Mouse (Mus musculus) midbrain, embryonic 13.5 days (tissue): ENCODE results near the gene Nhlrc4. TPM values are rescaled to one million over a fixed set of nuclear protein-coding genes. Genes with fewer than 3 reads are reported as not detected.

Experiments used
- ATAC-seq: fragments of 200-750 bp; cut with Nextera tagmentation; 2 replicates; pipeline ENCODE4 v1.8.0; 2017; ENCODE audit warnings: mild to moderate bottlenecking, moderate TSS enrichment, moderate library complexity
- H3K27ac ChIP-seq: fragments of 300-500 bp; sonication (generic); 2 replicates; pipeline ENCODE4 v1.5.1; 2015; ENCODE audit warnings: inconsistent platforms, mild to moderate bottlenecking, moderate library complexity
- H3K27me3 ChIP-seq: fragments of 300-500 bp; sonication (generic); 2 replicates; pipeline ENCODE4 v1.6.1; 2015; ENCODE audit warnings: mild to moderate bottlenecking, inconsistent platforms
- H3K36me3 ChIP-seq: fragments of 300-500 bp; sonication (generic); 2 replicates; pipeline ENCODE4 v1.6.1; 2015; ENCODE audit warnings: mild to moderate bottlenecking, inconsistent platforms
- H3K4me1 ChIP-seq: fragments of 300-500 bp; sonication (generic); replicated peaks from 2 replicates; pipeline ENCODE4 v1.6.1; 2015; ENCODE audit warnings: inconsistent platforms
- H3K4me2 ChIP-seq: fragments of 300-500 bp; sonication (generic); replicated peaks from 2 replicates; pipeline ENCODE4 v1.6.1; 2015; ENCODE audit warnings: moderate library complexity, mild to moderate bottlenecking, inconsistent platforms
- H3K4me3 ChIP-seq: fragments of 300-500 bp; sonication (generic); replicated peaks from 2 replicates; pipeline ENCODE4 v1.5.1; 2015; ENCODE audit warnings: mild to moderate bottlenecking, inconsistent platforms
- H3K9ac ChIP-seq: fragments of 300-500 bp; sonication (generic); replicated peaks from 2 replicates; pipeline ENCODE4 v1.6.1; 2015; ENCODE audit warnings: mild to moderate bottlenecking, inconsistent platforms
- H3K9me3 ChIP-seq: fragments of 300-500 bp; sonication (generic); 2 replicates; pipeline ENCODE4 v1.6.1; 2016; ENCODE audit warnings: mild to moderate bottlenecking, inconsistent platforms
- whole genome bisulfite sequencing: fragments of 180-500 bp; shearing (Covaris S2); methylation state at CpG from one replicate; pipeline ENCODE4 v1.1.7; 2015; 5-methylcytosine and 5-hydroxymethylcytosine counted together
- polyA plus RNA-seq: library from polyadenylated mRNA; unstranded; fragments of >200 nt; fragmentation: Nextera tagmentation; extraction: Ambion mirVana; gene quantifications from 2 replicates; pipeline ENCODE4 v1.2.1, GENCODE M21; 2015

Gene Nhlrc4
- polyA plus RNA-seq, 1 experiment from 2014 or later, result not detected

DNA sequence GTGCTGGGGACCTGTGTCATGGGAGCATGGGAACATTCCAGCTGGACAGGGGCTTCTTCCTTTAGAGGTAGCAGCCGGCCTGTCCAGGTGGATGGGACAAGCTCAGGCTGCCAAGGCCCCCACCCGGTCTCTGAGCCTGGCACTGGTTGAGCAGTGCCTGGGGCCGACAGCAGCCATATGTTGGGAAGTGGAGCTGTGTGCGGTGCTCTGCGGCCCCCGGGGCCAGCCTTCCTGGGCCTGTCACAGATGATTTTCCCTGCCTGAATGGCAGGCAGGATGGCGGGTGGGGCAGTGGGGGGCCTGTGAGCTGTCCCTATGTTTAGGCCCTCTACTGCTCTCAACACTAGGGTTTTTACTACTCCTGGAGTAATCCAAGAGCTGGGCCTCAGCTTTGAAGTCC is 11.4 kb upstream of the Nhlrc4 start:
- Histone ChIP-seq H3K27me3 (peaks cover 30% of the 10 kb centered on the region), H3K4me2 (no peak overlapping the region), H3K4me3 (no peak overlapping the region), H3K27ac (no peak overlapping the region), H3K36me3 (peaks cover 33% of the 10 kb centered on the region), H3K9me3 (no peaks in the 10 kb centered on the region), H3K9ac (peak overlapping the region; percentile 32; the same call in 1 of the 2 replicates), H3K4me1 (peaks cover 22% of the 10 kb centered on the region)
- ATAC-seq, result no peak
- WGBS, result 68% methylated on average over 7 of the region's 7 CpGs

DNA sequence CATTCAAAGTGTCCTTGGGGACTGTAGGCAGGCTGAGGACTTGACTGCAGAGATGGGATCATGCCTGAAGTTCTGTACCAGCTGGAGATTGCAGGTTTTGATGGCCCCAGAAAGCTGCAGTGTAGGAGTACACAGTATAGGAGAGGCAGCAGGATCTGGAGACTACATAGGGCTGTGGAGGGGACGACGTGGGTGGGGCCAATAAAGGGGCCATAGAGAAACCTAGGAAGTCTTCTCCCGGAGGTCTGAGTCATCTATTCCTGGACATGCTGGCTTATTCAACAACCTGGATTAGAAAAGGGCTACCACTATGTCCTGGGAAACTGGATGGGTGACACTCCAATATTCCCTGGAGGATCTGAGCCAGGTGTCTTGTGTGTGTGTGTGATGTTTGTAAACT is 11.0 kb upstream of the Nhlrc4 start:
- Histone ChIP-seq H3K4me3 (no peak overlapping the region), H3K9me3 (no peaks in the 10 kb centered on the region), H3K36me3 (peaks cover 31% of the 10 kb centered on the region), H3K4me2 (no peak overlapping the region), H3K27me3 (peaks cover 35% of the 10 kb centered on the region), H3K27ac (no peak overlapping the region), H3K9ac (no peak overlapping the region), H3K4me1 (peaks cover 22% of the 10 kb centered on the region)
- 80% methylated on average over 3 of the region's 3 CpGs for WGBS
- no peak for ATAC-seq

DNA sequence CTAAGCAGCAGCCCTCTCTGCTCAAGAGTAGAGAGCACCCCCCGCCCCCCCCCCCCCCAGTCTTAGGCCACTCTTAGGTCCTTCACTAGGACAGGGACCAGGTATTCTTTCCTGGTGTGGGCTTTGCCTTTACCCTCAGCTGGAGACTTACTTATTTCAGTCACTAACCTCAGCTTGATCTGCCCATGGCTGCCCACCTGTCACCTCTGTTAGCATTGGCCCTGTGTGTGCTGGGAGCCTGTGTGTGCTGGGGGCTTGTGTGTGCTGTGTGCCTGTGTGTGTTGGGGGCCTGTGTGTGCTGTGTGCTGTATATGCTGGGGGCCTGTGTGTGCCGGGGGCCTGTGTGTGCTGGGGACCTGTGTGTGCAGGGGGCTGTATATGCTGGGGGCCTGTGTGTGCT is 9.9 kb upstream of the Nhlrc4 start:
- H3K4me2 ChIP-seq, result no peak overlapping the region
- H3K36me3 ChIP-seq, result peaks cover 20% of the 10 kb centered on the region
- H3K9me3 ChIP-seq, result no peaks in the 10 kb centered on the region
- H3K9ac ChIP-seq, result no peak overlapping the region
- peaks cover 46% of the 10 kb centered on the region for H3K27me3 ChIP-seq
- peaks cover 22% of the 10 kb centered on the region for H3K4me1 ChIP-seq
- ATAC-seq, result no peak
- WGBS, result 80% methylated on average over 2 of the region's 2 CpGs
- no peak overlapping the region for H3K4me3 ChIP-seq
- no peak overlapping the region for H3K27ac ChIP-seq

DNA sequence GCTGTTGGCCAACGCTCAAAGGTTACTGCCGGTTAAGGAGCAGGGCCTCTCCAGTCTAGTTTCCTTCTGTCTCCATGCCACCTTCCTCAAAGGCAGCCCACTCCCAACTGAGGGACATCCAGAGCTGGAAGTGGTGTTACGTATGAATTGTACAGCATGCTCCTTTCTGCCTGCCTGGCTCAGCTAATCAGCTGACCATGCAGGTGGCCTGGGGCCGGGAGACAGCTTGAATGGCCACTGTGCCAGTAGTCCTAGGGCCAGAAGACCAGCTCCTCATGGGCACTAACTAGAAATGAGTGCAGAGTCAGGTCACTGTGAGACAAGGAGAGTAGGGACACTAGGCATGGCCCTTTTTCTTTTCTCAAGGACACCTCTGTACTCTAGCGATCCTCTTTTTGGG is 8.4 kb upstream of the Nhlrc4 start:
- ATAC-seq, result no peak
- no peaks in the 10 kb centered on the region for H3K9me3 ChIP-seq
- H3K4me1 ChIP-seq, result peaks cover 22% of the 10 kb centered on the region
- H3K4me2 ChIP-seq, result no peak overlapping the region
- peaks cover 8% of the 10 kb centered on the region; the same call in 1 of the 2 replicates for H3K36me3 ChIP-seq
- no peak overlapping the region for H3K4me3 ChIP-seq
- 82% methylated on average over 5 of the region's 5 CpGs for WGBS
- no peak overlapping the region for H3K27ac ChIP-seq
- peaks cover 47% of the 10 kb centered on the region for H3K27me3 ChIP-seq
- no peak overlapping the region for H3K9ac ChIP-seq

DNA sequence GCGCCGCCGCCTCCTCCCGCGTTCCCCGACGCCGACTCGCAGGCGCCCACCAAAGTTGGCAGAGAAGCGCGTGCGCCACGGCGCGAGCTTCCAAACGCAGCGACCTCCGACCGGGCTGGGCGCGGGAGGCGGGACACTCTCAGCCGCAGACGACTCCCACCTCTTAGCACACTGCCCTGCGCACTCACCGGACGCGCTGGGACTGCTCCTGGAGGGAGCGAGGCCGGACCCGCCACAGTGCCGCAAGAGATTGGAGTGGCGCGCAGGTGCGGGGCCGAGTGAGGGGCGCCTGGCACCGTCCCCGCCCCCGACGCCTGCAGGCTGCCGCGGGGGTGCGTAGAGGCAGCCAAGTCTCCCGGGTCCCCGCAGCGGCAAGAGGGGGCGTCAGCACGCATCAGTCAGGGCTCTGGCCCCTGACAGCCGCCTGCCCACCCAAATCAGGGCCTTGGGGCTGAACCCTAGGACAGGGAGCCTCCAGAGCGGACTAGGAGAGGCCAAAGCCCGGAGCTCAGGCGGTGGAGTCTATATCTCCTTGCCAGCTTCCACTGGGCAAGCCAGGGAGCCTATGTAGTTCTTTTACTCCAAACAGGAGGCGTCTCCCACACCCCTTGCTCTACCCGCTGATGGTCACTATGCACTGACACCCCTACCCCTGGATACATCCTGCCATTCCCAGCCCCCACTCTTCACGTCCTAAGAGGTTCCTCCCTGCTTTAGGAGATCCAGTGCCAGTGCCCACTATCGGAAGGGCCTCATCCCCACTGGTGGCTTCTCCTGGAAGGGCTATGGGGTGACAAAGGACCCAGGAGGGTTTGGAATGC is 7.3 kb upstream of the Nhlrc4 start, which contains the start of gene A930017K11Rik:
TSS of gene A930017K11Rik (minus strand) at position 763 of the 821 bp plus-strand sequence.
- Histone ChIP-seq H3K27me3 (peaks cover 47% of the 10 kb centered on the region), H3K9ac (0 out of 2 replicates have a peak within 1 kb of the TSS, but pooled peaks have one; percentile 16), H3K4me1 (peaks cover 17% of the 10 kb centered on the region), H3K36me3 (no peaks in the 10 kb centered on the region), H3K27ac (no peak within 1 kb of the TSS), H3K4me3 (peak within 1 kb of the TSS; percentile 25), H3K4me2 (peak within 1 kb of the TSS; percentile 46), H3K9me3 (no peaks in the 10 kb centered on the region)
- 1% methylated on average over 53 of the region's 58 CpGs for WGBS
- no peak for ATAC-seq

DNA sequence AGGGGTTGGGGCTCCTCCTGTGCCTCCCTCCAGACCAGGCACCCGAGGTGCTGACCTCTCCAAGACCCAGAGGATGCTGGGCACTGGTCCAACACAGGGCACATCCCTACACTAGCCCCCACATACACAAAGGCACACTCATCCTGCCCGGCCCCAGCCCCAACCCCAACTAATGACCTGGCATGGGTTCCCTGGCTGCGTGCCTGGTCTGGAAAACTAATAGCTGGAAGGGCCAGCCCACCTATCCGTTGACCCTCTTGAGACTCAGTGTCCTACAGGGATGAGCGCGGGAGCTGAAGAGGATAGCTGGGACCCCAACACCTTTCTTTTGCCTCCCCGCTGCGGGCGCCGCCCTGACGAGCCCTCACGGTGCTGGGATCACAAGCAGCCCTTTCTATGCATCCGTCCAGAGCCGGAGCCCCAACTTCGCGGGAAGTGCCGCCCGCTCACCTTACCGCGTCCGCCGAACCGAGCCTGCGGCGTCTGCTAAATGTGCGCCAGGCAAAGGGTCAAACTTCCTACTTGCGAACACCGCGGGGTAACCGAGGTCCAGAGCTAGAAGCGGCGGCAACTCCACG is 6.6 kb upstream of the Nhlrc4 start:
- peaks cover 47% of the 10 kb centered on the region for H3K27me3 ChIP-seq
- H3K4me3 ChIP-seq, result peak overlapping the region; percentile 25
- H3K4me1 ChIP-seq, result peaks cover 13% of the 10 kb centered on the region
- peak overlapping the region; percentile 46 for H3K4me2 ChIP-seq
- no peaks in the 10 kb centered on the region for H3K36me3 ChIP-seq
- no peak overlapping the region for H3K9ac ChIP-seq
- 1% methylated on average over 33 of the region's 33 CpGs for WGBS
- no peak overlapping the region for H3K27ac ChIP-seq
- ATAC-seq, result no peak
- H3K9me3 ChIP-seq, result no peaks in the 10 kb centered on the region

DNA sequence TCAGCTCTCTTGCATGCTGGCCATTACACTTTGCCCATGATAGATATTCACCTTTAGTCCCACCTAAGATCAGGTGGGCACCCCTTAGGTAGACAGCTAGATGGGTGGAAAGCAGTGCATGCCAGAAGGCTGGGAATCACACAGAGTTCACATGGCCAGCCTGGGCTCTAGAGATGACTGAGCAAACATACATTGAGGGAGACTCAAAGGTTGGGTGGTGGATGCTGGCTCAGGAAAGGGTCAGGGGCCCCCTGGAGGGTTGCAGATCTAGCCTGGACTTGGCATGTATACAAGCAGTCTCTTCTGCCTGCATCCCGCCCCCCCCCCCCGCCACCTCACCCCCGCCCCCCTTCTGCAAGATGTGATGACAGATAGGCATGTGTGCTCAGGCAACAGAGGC is 5.9 kb upstream of the Nhlrc4 start:
- WGBS, result 33% methylated on average over 1 of the region's 3 CpGs
- peaks cover 47% of the 10 kb centered on the region for H3K27me3 ChIP-seq
- no peak overlapping the region; the same call in 1 of the 2 replicates for H3K4me2 ChIP-seq
- H3K4me3 ChIP-seq, result no peak overlapping the region
- no peak overlapping the region for H3K9ac ChIP-seq
- H3K27ac ChIP-seq, result no peak overlapping the region
- H3K36me3 ChIP-seq, result no peaks in the 10 kb centered on the region
- H3K9me3 ChIP-seq, result no peaks in the 10 kb centered on the region
- no peak for ATAC-seq
- H3K4me1 ChIP-seq, result peaks cover 10% of the 10 kb centered on the region

DNA sequence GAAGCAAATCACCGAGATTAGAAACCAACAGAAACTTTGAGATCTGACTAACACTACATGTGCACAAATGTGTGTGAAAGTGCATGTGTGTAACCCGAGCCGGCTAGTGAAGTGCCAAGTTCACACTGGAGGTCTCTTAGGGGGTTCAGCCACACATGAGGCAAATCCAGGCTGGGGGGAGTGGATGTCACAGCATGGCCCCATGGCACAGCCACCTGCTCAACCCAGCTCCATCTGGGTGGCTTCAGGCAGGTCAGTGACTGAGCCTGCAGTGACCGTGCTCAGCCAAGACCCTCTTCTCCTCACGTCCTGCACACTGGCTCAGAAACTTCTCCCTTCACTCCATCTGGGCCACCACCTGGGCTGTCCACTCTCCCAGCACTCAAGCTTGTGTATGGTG is 5.2 kb upstream of the Nhlrc4 start:
- Histone ChIP-seq H3K9me3 (no peaks in the 10 kb centered on the region), H3K9ac (no peak overlapping the region), H3K27me3 (peaks cover 47% of the 10 kb centered on the region), H3K4me2 (no peak overlapping the region), H3K36me3 (no peaks in the 10 kb centered on the region), H3K27ac (no peak overlapping the region), H3K4me3 (no peak overlapping the region), H3K4me1 (peaks cover 10% of the 10 kb centered on the region)
- ATAC-seq, result no peak
- WGBS, result 68% methylated on average over 5 of the region's 5 CpGs

DNA sequence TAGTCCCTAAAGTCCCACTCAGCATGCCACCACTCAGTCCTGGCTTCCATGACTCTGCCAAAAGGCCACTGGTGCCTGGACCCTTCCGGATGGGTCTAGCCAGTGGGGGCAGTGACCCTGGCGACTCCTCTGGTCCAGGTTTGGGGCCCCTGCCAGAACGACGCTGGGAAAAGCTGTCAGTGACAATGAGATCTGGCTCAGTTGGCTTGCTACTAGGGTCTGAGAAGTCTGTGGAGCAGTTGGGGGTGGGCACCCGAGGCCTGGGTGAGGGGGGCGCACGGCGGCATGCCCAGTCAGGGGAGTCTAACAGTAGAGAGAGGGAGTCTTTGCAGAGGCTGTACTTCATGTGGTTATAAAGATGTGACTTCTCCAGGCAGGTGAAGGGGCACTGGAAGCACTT is 3.3 kb upstream of the Nhlrc4 start:
- Histone ChIP-seq H3K9ac (no peak overlapping the region), H3K36me3 (no peaks in the 10 kb centered on the region), H3K9me3 (no peaks in the 10 kb centered on the region), H3K4me3 (no peak overlapping the region), H3K27me3 (peaks cover 35% of the 10 kb centered on the region), H3K4me2 (no peak overlapping the region), H3K4me1 (peaks cover 10% of the 10 kb centered on the region), H3K27ac (no peak overlapping the region)
- WGBS, result 80% methylated on average over 8 of the region's 8 CpGs
- ATAC-seq, result no peak

DNA sequence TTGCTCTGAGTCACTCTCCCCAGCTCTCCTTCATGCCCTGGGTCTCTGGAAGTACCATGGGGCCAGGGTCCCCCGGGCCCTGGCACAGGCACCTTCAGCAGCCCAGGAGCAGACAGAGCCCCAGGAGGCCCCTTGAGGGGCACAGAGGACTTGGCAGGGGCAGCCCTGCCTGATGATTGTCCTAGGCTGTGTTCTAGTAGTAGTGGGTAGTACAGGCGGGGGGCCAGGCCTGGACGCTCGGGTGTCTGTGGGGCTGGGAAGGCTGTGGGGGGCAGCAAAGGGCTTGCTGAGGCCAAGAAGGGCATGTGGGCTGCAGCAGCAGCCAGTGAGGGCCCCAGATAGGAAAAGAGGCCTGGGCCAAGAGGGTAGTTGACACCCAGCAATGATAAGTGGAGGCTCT is 2.8 kb upstream of the Nhlrc4 start:
- Histone ChIP-seq H3K4me3 (no peak overlapping the region), H3K9me3 (no peaks in the 10 kb centered on the region), H3K27ac (no peak overlapping the region), H3K4me1 (peaks cover 10% of the 10 kb centered on the region), H3K9ac (no peak overlapping the region), H3K36me3 (no peaks in the 10 kb centered on the region), H3K27me3 (peaks cover 30% of the 10 kb centered on the region), H3K4me2 (no peak overlapping the region)
- no peak for ATAC-seq
- WGBS, result 91% methylated on average over 4 of the region's 4 CpGs

DNA sequence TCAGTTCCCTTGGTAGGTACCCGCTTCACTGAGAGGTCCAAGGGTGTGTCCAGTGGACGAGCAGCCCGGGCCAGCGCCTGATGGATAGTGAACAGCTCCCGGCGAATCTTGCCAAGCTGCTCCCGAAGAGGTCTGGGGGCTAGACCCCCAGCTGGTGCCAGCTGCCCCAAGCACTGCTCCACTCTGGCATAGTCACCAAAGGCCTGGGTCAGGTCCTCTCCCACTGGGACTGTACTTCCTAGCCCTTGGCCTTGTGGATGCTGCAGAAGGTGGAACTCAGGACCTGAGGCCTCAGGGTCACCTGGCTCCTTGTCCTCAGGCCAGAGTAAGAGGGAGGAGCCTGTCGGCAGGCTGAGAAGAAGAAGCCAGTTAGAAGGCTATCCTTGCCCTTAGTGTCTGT is 2.1 kb upstream of the Nhlrc4 start:
- Histone ChIP-seq H3K4me3 (no peak overlapping the region), H3K9ac (no peak overlapping the region), H3K9me3 (no peaks in the 10 kb centered on the region), H3K4me1 (peaks cover 14% of the 10 kb centered on the region), H3K36me3 (no peaks in the 10 kb centered on the region), H3K27me3 (peaks cover 23% of the 10 kb centered on the region), H3K4me2 (no peak overlapping the region), H3K27ac (no peak overlapping the region)
- 85% methylated on average over 8 of the region's 8 CpGs for WGBS
- no peak for ATAC-seq

DNA sequence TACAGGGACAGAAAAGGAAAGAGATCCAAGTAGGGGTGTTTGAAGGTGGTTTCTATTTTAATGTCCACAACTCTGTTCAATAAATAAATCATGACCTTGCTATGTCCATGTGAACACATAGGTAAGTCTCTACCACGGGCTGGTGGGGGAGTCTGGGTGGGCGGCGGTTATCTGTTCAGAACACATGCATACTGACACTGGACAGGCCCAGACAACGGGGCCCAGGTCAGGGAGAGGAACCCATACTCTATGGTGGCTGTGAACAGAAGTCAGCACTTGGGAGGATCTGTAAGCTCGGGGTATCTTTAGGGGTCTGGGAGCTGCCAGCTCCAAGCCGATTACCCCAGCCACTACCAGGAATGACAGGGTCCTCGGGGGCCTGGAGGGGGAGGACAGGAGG is 1.6 kb upstream of the Nhlrc4 start:
- Histone ChIP-seq H3K4me2 (no peak overlapping the region), H3K27ac (no peak overlapping the region), H3K4me3 (no peak overlapping the region), H3K9ac (no peak overlapping the region), H3K27me3 (peaks cover 18% of the 10 kb centered on the region), H3K9me3 (no peaks in the 10 kb centered on the region), H3K36me3 (no peaks in the 10 kb centered on the region), H3K4me1 (peaks cover 9% of the 10 kb centered on the region)
- WGBS, result 78% methylated on average over 7 of the region's 7 CpGs
- ATAC-seq, result no peak
